9 mouse cellular contexts compared by ENCODE assay signal in genomic region chr9:122595120-122595943, GRCm38 (mm10).
A peak's percentile ranks its signal among the peaks of the same experiment; 100 is the strongest.
DNase-seq lines count a peak whose midpoint lies in the region; ATAC-seq and TF ChIP-seq lines count a peak whose summit lies in the region.
"Had no signal": no experiment of that assay in that cellular context is flagged by ENCODE, and none has a peak within 500 bp of the region (broad histone marks: within the 10 kb centered on the region; RNA-seq: fewer than 3 reads in every experiment).

No protein-coding gene starts in this region.

- H3K4me1 ChIP-seq in intestine, embryonic 14.5 days (replicated peaks; ENCODE audit: control insufficient read depth, insufficient read depth, low read length) = no peaks in the 10 kb centered on the region
- H3K4me1 ChIP-seq in intestine, postnatal 0 days (replicated peaks; ENCODE audit: control insufficient read depth, insufficient read depth, low read length) = no peaks in the 10 kb centered on the region
- H3K4me1 ChIP-seq in embryonic facial prominence, embryonic 10.5 days = peaks cover 17% of the 10 kb centered on the region
- peaks cover 40% of the 10 kb centered on the region for H3K4me1 ChIP-seq in hindbrain, embryonic 15.5 days (replicated peaks)

- peak overlapping the region; percentile 38 for H3K4me2 ChIP-seq in intestine, embryonic 14.5 days (ENCODE audit: low read length)
- H3K4me2 ChIP-seq in intestine, postnatal 0 days (replicated peaks; ENCODE audit: low read depth) = no peak overlapping the region
- H3K4me2 ChIP-seq in hindbrain, embryonic 15.5 days = peak overlapping the region; percentile 62

- 5% methylated on average over 31 of the region's 31 CpGs for WGBS in intestine, embryonic 14.5 days
- WGBS in intestine, postnatal 0 days = 4% methylated on average over 30 of the region's 31 CpGs
- WGBS in embryonic facial prominence, embryonic 10.5 days = 3% methylated on average over 31 of the region's 31 CpGs
- WGBS in hindbrain, embryonic 15.5 days = 2% methylated on average over 31 of the region's 31 CpGs

- H3K9me3 ChIP-seq in intestine, embryonic 14.5 days (ENCODE audit: control insufficient read depth, low read length) = no peaks in the 10 kb centered on the region
- H3K9me3 ChIP-seq in intestine, postnatal 0 days (ENCODE audit: control insufficient read depth) = no peaks in the 10 kb centered on the region
- H3K9me3 ChIP-seq in embryonic facial prominence, embryonic 10.5 days = no peaks in the 10 kb centered on the region
- no peaks in the 10 kb centered on the region for H3K9me3 ChIP-seq in hindbrain, embryonic 15.5 days

- TF ChIP-seq CTCF in intestine, postnatal 0 days (IDR thresholded peaks at IDR 0.05; ENCODE audit: low read depth) = no peak

- ATAC-seq in intestine, embryonic 14.5 days (replicated peaks; ENCODE audit: low FRiP score, low TSS enrichment, low read depth) = no peak
- ATAC-seq in intestine, postnatal 0 days = no peak
- peak; percentile 41; the same call in 1 of the 2 replicates for ATAC-seq in hindbrain, embryonic 15.5 days (ENCODE audit: low FRiP score, low read depth)
- ATAC-seq in granulocyte monocyte progenitor cell, adult 5-6 weeks (replicated peaks; ENCODE audit: poor library complexity, severe bottlenecking) = no peak

- no peak overlapping the region for H3K27ac ChIP-seq in intestine, embryonic 14.5 days (ENCODE audit: low read depth)
- no peak overlapping the region for H3K27ac ChIP-seq in intestine, postnatal 0 days (ENCODE audit: low read depth, low read length)
- no peak overlapping the region for H3K27ac ChIP-seq in embryonic facial prominence, embryonic 10.5 days (replicated peaks)
- peak overlapping the region; percentile 65 for H3K27ac ChIP-seq in hindbrain, embryonic 15.5 days (replicated peaks)

- H3K4me3 ChIP-seq in intestine, embryonic 14.5 days (ENCODE audit: low read depth, low read length) = no peak overlapping the region
- no peak overlapping the region for H3K4me3 ChIP-seq in intestine, postnatal 0 days (ENCODE audit: low read depth, low read length)
- peak overlapping the region; percentile 50 for H3K4me3 ChIP-seq in embryonic facial prominence, embryonic 10.5 days
- H3K4me3 ChIP-seq in hindbrain, embryonic 15.5 days = peak overlapping the region; percentile 37

- no peak overlapping the region for H3K9ac ChIP-seq in intestine, embryonic 14.5 days (ENCODE audit: low read length)
- H3K9ac ChIP-seq in intestine, postnatal 0 days (ENCODE audit: low read depth, low read length) = no peak overlapping the region
- H3K9ac ChIP-seq in hindbrain, embryonic 15.5 days = peak overlapping the region; percentile 23

- H3K36me3 ChIP-seq in intestine, embryonic 14.5 days (ENCODE audit: control insufficient read depth, insufficient read depth, low read length) = no peaks in the 10 kb centered on the region
- no peaks in the 10 kb centered on the region for H3K36me3 ChIP-seq in intestine, postnatal 0 days (ENCODE audit: control insufficient read depth, insufficient read depth)
- no peaks in the 10 kb centered on the region for H3K36me3 ChIP-seq in embryonic facial prominence, embryonic 10.5 days (replicated peaks)
- no peaks in the 10 kb centered on the region for H3K36me3 ChIP-seq in hindbrain, embryonic 15.5 days

- peak; percentile 56 for DNase-seq in intestine, embryonic 14.5 days (ENCODE audit: low spot score)
- DNase-seq in embryonic facial prominence, embryonic 10.5 days (ENCODE audit: low spot score) = peak; percentile 47
- DNase-seq in neural tube, embryonic 10.5 days (ENCODE audit: extremely low spot score, low spot score) = peak; percentile 39
- DNase-seq in layer of hippocampus, adult 8-10 months (ENCODE audit: low spot score in 2 of 2) = no peak
- no peak for DNase-seq in left cerebral cortex, adult 11 months (ENCODE audit: low spot score)
- DNase-seq: heart, adult 18-20 months had no signal

- peaks cover 39% of the 10 kb centered on the region for H3K27me3 ChIP-seq in intestine, embryonic 14.5 days (replicated peaks; ENCODE audit: control insufficient read depth, insufficient read depth, low read length)
- peaks cover 12% of the 10 kb centered on the region for H3K27me3 ChIP-seq in intestine, postnatal 0 days (replicated peaks; ENCODE audit: control insufficient read depth, insufficient read depth, low read length)
- peaks cover 63% of the 10 kb centered on the region for H3K27me3 ChIP-seq in embryonic facial prominence, embryonic 10.5 days (replicated peaks; ENCODE audit: low read depth, poor library complexity, severe bottlenecking)
- H3K27me3 ChIP-seq in hindbrain, embryonic 15.5 days = 0 out of 2 replicates have a peak, but pooled peaks cover 4% of the 10 kb centered on the region

Comparison
In these comparisons a context has a peak if more than half of its experiments do, and no peak if none do; other contexts are left out.
1. DNase-seq: peak in intestine, embryonic 14.5 days (single experiment), embryonic facial prominence, embryonic 10.5 days (single experiment) and neural tube, embryonic 10.5 days (single experiment); none in layer of hippocampus, adult 8-10 months (0 of 2) and left cerebral cortex, adult 11 months (single experiment).
2. H3K4me3 ChIP-seq: peak in embryonic facial prominence, embryonic 10.5 days (single experiment) and hindbrain, embryonic 15.5 days (single experiment); none in intestine, embryonic 14.5 days (single experiment) and intestine, postnatal 0 days (single experiment).